Mouse (Mus musculus) CH12.LX (cell line): ENCODE results near the gene Fam107a. TPM values are rescaled to one million over a fixed set of nuclear protein-coding genes. Genes with fewer than 3 reads are reported as not detected.
"Not testable (repeated sequence)": the region's sequence is repeated elsewhere in the genome, so short reads cannot be mapped to it uniquely, and the experiment has no call there.

Experiments
- DNase-seq: peaks from one replicate; pipeline ENCODE4 v3.0.0-alpha.2; 2013; ENCODE audit errors: extremely low read depth
- H3K27ac ChIP-seq: 2 replicates; pipeline ENCODE4 v1.5.1; 2012; ENCODE audit warnings: low read depth, mild to moderate bottlenecking, control low read depth, moderate library complexity; ENCODE audit not compliant: insufficient read depth
- H3K27me3 ChIP-seq: replicated peaks from 2 replicates; pipeline ENCODE3; 2012; ENCODE audit warnings: inconsistent platforms
- H3K36me3 ChIP-seq, 2 experiments: replicated peaks in 1 of 2; 2 replicates each; pipeline versions ENCODE3 to v1.6.1; 2012; ENCODE audit warnings: inconsistent platforms in 1 of 2, low read length in 1 of 2, mild to moderate bottlenecking in 1 of 2, mixed read lengths in 1 of 2, moderate library complexity in 1 of 2; ENCODE audit not compliant: control insufficient read depth in 1 of 2, insufficient read depth in 1 of 2
- H3K4me1 ChIP-seq, 2 experiments: 2 replicates each; pipeline ENCODE4 v1.6.1; 2012; ENCODE audit warnings: inconsistent platforms in 1 of 2, moderate library complexity in 1 of 2; ENCODE audit not compliant: insufficient read depth in 2 of 2, control insufficient read depth in 1 of 2
- H3K4me2 ChIP-seq: 2 replicates; pipeline ENCODE4 v1.6.1; 2012; ENCODE audit warnings: low read depth, mild to moderate bottlenecking, control low read depth; ENCODE audit not compliant: poor library complexity, insufficient read depth, severe bottlenecking
- H3K4me3 ChIP-seq, 3 experiments: fragments of 150-350 bp in 1 of 3; sonication (generic) in 1 of 3; replicated peaks in 1 of 3; 2 replicates each; pipeline versions ENCODE3 to v1.5.1; 2011 to 2012; ENCODE audit warnings: low read depth in 2 of 3, low read length in 2 of 3, mild to moderate bottlenecking in 2 of 3, moderate library complexity in 2 of 3, control low read depth in 1 of 3, improper control_type of control experiment in 1 of 3, inconsistent platforms in 1 of 3, mixed read lengths in 1 of 3; ENCODE audit not compliant: poor library complexity in 1 of 3
- H3K79me2 ChIP-seq: replicated peaks from 2 replicates; pipeline ENCODE4 v1.6.1; 2012; ENCODE audit warnings: mild to moderate bottlenecking, moderate library complexity; ENCODE audit not compliant: control insufficient read depth, poor library complexity, insufficient read depth, severe bottlenecking; ENCODE audit errors: extremely low read depth
- H3K9ac ChIP-seq: 2 replicates; pipeline ENCODE4 v1.6.1; 2012; ENCODE audit warnings: low read depth, mild to moderate bottlenecking, control low read depth, moderate library complexity; ENCODE audit not compliant: insufficient read depth
- H3K9me3 ChIP-seq: replicated peaks from 2 replicates; pipeline ENCODE3; 2012; ENCODE audit warnings: low read length, inconsistent platforms, mixed read lengths
- BHLHE40 ChIP-seq: IDR thresholded peaks from 2 replicates; pipeline ENCODE4 v1.6.1; 2011; ENCODE audit warnings: mild to moderate bottlenecking, low read depth, low read length, improper control_type of control experiment
- CHD1 ChIP-seq: IDR thresholded peaks from 2 replicates; pipeline ENCODE4 v1.6.1; 2012; ENCODE audit warnings: low read depth, low read length, improper control_type of control experiment, inconsistent platforms
- CHD2 ChIP-seq: IDR thresholded peaks from 2 replicates; pipeline ENCODE4 v1.6.1; 2011; ENCODE audit warnings: low read length, improper control_type of control experiment
- CTCF ChIP-seq, 2 experiments: IDR thresholded peaks in 1 of 2; conservative IDR thresholded peaks in 1 of 2; 2 replicates each; pipeline ENCODE4 v1.5.1; 2011 to 2012; ENCODE audit warnings: low read depth in 2 of 2, low read length in 2 of 2, improper control_type of control experiment in 1 of 2, inconsistent platforms in 1 of 2, mild to moderate bottlenecking in 1 of 2, moderate library complexity in 1 of 2
- ELF1 ChIP-seq: IDR thresholded peaks from 2 replicates; pipeline ENCODE4 v1.6.1; 2014; ENCODE audit warnings: low read depth, mild to moderate bottlenecking, inconsistent platforms, low read length, improper control_type of control experiment
- JUN ChIP-seq: IDR thresholded peaks from 2 replicates; pipeline ENCODE4 v1.6.1; 2011; ENCODE audit warnings: low read depth, mild to moderate bottlenecking, low read length, improper control_type of control experiment, moderate library complexity; ENCODE audit not compliant: insufficient read depth
- JUND ChIP-seq: conservative IDR thresholded peaks from 2 replicates; pipeline ENCODE4 v1.6.1; 2011; ENCODE audit warnings: low read depth, low read length, improper control_type of control experiment
- KAT2A ChIP-seq: IDR thresholded peaks from 2 replicates; pipeline ENCODE4 v1.6.1; 2012; ENCODE audit warnings: low read length, improper control_type of control experiment, inconsistent platforms; ENCODE audit not compliant: insufficient replicate concordance
- MAFK ChIP-seq: IDR thresholded peaks from 2 replicates; pipeline ENCODE4 v1.6.1; 2011; ENCODE audit warnings: low read length, improper control_type of control experiment; ENCODE audit not compliant: insufficient replicate concordance
- MAZ ChIP-seq: IDR thresholded peaks from 2 replicates; pipeline ENCODE4 v1.6.1; 2012; ENCODE audit warnings: low read depth, mild to moderate bottlenecking, inconsistent platforms, low read length, improper control_type of control experiment, moderate library complexity
- MEF2A ChIP-seq: IDR thresholded peaks from 2 replicates; pipeline ENCODE4 v1.6.1; 2014; ENCODE audit warnings: low read depth, mild to moderate bottlenecking, inconsistent platforms, low read length, improper control_type of control experiment, borderline replicate concordance
- NRF1 ChIP-seq: IDR thresholded peaks from 2 replicates; pipeline ENCODE4 v1.6.1; 2014; ENCODE audit warnings: low read depth, mild to moderate bottlenecking, inconsistent platforms, low read length, improper control_type of control experiment, moderate library complexity
- POLR2A ChIP-seq: IDR thresholded peaks from 2 replicates; pipeline ENCODE4 v1.6.1; 2011; ENCODE audit warnings: low read depth, mild to moderate bottlenecking, improper control_type of control experiment, low read length
- SIN3A ChIP-seq: IDR thresholded peaks from 2 replicates; pipeline ENCODE4 v1.6.1; 2012; ENCODE audit warnings: low read length, improper control_type of control experiment, inconsistent platforms
- TBP ChIP-seq: conservative IDR thresholded peaks from 2 replicates; pipeline ENCODE4 v1.6.1; 2011; ENCODE audit warnings: low read depth, low read length, improper control_type of control experiment
- TCF12 ChIP-seq: IDR thresholded peaks from 2 replicates; pipeline ENCODE4 v1.6.1; 2014; ENCODE audit warnings: low read depth, mild to moderate bottlenecking, inconsistent platforms, low read length, improper control_type of control experiment
- UBTF ChIP-seq: IDR thresholded peaks from 2 replicates; pipeline ENCODE4 v1.6.1; 2012; ENCODE audit warnings: low read depth, mild to moderate bottlenecking, inconsistent platforms, low read length, improper control_type of control experiment, moderate library complexity
- USF2 ChIP-seq: conservative IDR thresholded peaks from 2 replicates; pipeline ENCODE4 v1.6.1; 2011; ENCODE audit warnings: low read depth, low read length, improper control_type of control experiment
- ZC3H11A ChIP-seq: IDR thresholded peaks from 2 replicates; pipeline ENCODE4 v1.6.1; 2012; ENCODE audit warnings: low read depth, mild to moderate bottlenecking, inconsistent platforms, low read length, improper control_type of control experiment
- ZMIZ1 ChIP-seq: IDR thresholded peaks from 2 replicates; pipeline ENCODE4 v1.6.1; 2012; ENCODE audit warnings: low read depth, mild to moderate bottlenecking, inconsistent platforms, low read length, improper control_type of control experiment
- dilution Hi-C: fragments of 300-500 bp; cut with MboI; formaldehyde crosslinking; loops from 2 replicates; pipeline ENCODE4 v1.14.3; 2020; ENCODE audit warnings: low sequenced_read_pairs; ENCODE audit not compliant: extremely low pct_unique_long_range_greater_than_20kb, extremely low pct_ligation_motif_present
- in situ Hi-C: fragments of 300-500 bp; cut with MboI; formaldehyde crosslinking; loops from 3 replicates; pipeline ENCODE4 v1.14.3; 2019; ENCODE audit warnings: low sequenced_read_pairs, low pct_ligation_motif_present, low pct_unique_long_range_greater_than_20kb, mixed read lengths
- polyA plus RNA-seq: library from polyadenylated mRNA; unstranded; fragments of >175 nt; gene quantifications from 2 replicates; pipeline ENCODE4 v1.2.1, GENCODE M21; 2012; ENCODE audit warnings: low read depth; ENCODE audit not compliant: insufficient read length
- total RNA-seq, 2 experiments: library from RNA; depleted of rRNA; stranded (reverse); fragments of 300-350 nt in 1 of 2; fragments of >200 nt in 1 of 2; gene quantifications; 2 replicates each; pipeline ENCODE4 v1.2.3; 2012 to 2014

The Fam107a gene
- total and polyA plus RNA-seq, 3 experiments, result not detected

DNA sequence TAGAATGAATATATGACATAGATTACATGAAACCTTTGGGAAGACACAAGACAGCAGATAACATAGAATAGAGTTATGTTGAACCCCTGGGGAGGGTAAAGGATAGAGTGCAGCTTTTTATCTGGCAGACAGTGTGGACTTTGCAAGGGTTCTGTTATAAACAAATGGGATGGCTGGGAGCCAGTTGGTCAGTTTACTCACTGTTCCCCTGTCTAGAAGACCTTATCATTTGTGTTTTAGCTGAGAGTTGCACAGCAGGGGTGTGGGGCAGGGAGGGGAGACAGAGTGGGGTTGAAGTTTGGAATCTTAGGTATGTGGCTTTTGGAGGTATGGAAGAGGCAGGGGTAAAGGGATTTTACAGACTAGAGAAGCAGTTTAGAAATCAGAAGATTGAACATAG lies 34.0 kb downstream of the Fam107a start:
- no peak overlapping the region for H3K9ac ChIP-seq
- 0 out of 4 replicates have a peak, but pooled peaks cover 0 to 2% of the 10 kb centered on the region in 2 experiments for H3K4me1 ChIP-seq
- no peaks in the 10 kb centered on the region for H3K79me2 ChIP-seq
- no peak overlapping the region for H3K27ac ChIP-seq
- H3K9me3 ChIP-seq, result no peaks in the 10 kb centered on the region
- dilution Hi-C loops, result no loop called here
- H3K36me3 ChIP-seq, result no peaks in the 10 kb centered on the region
- in situ Hi-C loops, result no loop called here
- TF ChIP-seq NRF1 (no peak), MAFK (no peak), TCF12 (no peak), ZMIZ1 (no peak), CHD1 (no peak)
- TF ChIP-seq, all 38 proteins: peak for 0
- no peak for DNase-seq
- Histone ChIP-seq H3K27me3 (no peaks in the 10 kb centered on the region), H3K4me2 (no peak overlapping the region), H3K4me3 (no peak overlapping the region)

DNA sequence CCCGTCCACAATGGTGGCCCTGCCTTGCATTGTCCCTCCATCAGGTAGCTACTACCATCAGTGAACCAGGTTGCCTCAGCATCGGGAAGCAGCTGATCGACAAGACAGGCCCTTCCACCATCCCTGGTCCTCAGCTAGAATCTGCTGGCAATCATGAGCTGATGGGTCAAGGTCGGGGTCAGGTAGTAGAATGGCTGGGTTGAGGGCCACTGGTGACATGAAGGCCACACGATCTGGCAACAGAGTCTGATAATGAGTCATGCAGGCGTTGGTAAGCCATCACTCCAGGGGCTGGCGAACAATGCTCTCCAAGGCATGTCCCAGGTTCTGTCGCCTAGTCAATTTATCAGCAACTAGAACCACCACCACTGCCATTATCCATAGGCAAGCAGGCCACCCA lies 46.5 kb downstream of the Fam107a start:
- H3K4me2 ChIP-seq, H3K9ac ChIP-seq, H3K79me2 ChIP-seq, H3K36me3 ChIP-seq, in situ Hi-C loops, H3K27me3 ChIP-seq, dilution Hi-C loops, H3K4me1 ChIP-seq, H3K27ac ChIP-seq, H3K4me3 ChIP-seq, DNase-seq, H3K9me3 ChIP-seq: not testable (repeated sequence)

DNA sequence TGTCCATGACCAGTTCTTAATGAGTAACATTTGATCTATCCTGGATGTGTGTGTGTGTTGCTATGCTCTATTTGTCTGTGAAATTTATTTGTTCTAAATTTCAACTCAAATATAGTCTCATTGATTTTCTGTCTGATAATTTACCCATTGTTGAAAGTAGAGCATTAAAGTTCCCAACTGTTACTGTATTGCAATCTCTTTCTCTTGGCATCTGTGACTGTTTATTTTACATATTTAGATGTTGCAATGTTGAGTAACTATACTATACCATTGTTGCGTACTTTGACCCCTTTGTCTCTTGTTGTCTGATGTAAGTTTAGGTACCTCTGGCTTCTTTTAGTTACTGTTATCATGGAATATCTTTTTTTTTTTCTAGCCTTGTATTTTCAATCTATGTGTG lies 53.4 kb downstream of the Fam107a start:
- no peak overlapping the region for H3K4me3 ChIP-seq
- TF ChIP-seq ZC3H11A (no peak), MAFK (no peak), JUND (no peak), ELF1 (no peak), SIN3A (no peak), MAZ (no peak), KAT2A (no peak), MEF2A (no peak), USF2 (no peak), CTCF (conservative IDR thresholded peaks at IDR 0.05 in 1 of 2, IDR thresholded peaks at IDR 0.05 in 1 of 2; ENCODE audit: low read depth in 2 of 2, low read length in 2 of 2) (no peak), TBP (no peak), CHD2 (no peak), BHLHE40 (no peak), TCF12 (no peak), NRF1 (no peak), POLR2A (no peak), UBTF (no peak), JUN (no peak)
- TF ChIP-seq, all 38 proteins: peak for 0
- in situ Hi-C loops (no loop called here), dilution Hi-C loops (no loop called here)
- Histone ChIP-seq H3K36me3 (no peaks in the 10 kb centered on the region), H3K27ac (no peak overlapping the region), H3K9ac (no peak overlapping the region), H3K79me2 (no peaks in the 10 kb centered on the region), H3K4me2 (no peak overlapping the region), H3K4me1 (peaks cover 3% of the 10 kb centered on the region in 2 experiments; a peak in 2 of 4 replicates), H3K9me3 (no peaks in the 10 kb centered on the region), H3K27me3 (peaks cover 3% of the 10 kb centered on the region)
- no peak for DNase-seq
